Mouse (Mus musculus): ENCODE results near the gene Sept14. TPM values are rescaled to one million over a fixed set of nuclear protein-coding genes. Genes with fewer than 3 reads are reported as not detected.

Sept14 gene
- polyA plus RNA-seq, 1 experiment = not detected

DNA sequence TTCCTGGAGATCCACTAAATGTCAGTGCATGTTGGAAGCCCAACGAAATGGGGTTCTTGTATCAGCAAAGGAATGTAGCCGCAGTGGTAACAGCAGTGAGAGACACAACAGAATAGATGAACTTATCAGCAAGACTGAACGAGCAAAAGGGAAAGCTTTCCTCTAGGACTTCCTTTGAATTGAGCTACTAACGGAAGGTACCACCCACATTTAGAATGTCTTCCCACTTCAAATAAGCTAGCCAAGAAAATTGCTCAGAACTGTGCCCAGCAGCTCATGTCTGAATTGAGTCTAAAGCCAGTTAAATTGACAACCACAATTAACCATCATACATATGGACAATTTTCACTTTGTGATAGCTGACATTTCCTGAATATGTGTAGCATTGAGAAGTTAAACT, 40.5 kb downstream of the Sept14 start:
- TF ChIP-seq POLR2A (IDR thresholded peaks at IDR 0.05; ENCODE audit: borderline replicate concordance, extremely low read depth, insufficient read depth, insufficient read length, poor library complexity, severe bottlenecking) = no peak
- TF ChIP-seq CTCF (IDR thresholded peaks at IDR 0.05; ENCODE audit: borderline replicate concordance, extremely low read depth, insufficient read depth, insufficient read length) = no peak
- DNase-seq (ENCODE audit: low read depth) = no peak

DNA sequence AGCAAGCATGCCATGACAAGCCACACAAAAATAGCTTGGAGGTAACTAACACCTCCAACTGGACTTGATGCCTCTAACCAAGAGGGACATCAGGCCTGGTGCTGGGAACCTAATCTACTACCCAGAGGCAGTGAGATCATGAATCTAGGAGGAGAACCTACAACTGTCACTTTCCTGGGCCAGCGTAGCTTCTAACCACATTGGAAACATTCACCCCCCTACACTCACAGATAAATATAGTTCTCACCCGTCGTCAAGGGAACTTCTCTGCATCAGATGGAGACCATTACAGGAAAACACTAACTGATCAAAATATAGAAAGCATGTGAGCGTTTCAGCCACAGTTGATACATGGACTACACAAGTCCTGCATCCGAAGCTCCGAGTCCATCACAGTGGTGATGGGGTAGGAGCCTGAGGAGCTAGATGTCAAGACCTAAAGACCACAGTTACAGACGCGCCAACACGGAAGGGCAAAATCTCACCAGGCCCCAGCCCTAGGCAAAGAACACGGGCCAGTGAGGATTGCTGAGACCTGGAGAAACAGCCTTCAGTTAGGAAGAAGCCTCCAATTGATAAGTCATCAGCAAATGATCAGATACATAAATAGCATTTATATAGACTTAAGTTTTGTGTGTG, 41.9 kb downstream of the Sept14 start:
- no peak for DNase-seq (ENCODE audit: low read depth)
- no peak for TF ChIP-seq CTCF (IDR thresholded peaks at IDR 0.05; ENCODE audit: borderline replicate concordance, extremely low read depth, insufficient read depth, insufficient read length)
- TF ChIP-seq POLR2A (IDR thresholded peaks at IDR 0.05; ENCODE audit: borderline replicate concordance, extremely low read depth, insufficient read depth, insufficient read length, poor library complexity, severe bottlenecking) = no peak

DNA sequence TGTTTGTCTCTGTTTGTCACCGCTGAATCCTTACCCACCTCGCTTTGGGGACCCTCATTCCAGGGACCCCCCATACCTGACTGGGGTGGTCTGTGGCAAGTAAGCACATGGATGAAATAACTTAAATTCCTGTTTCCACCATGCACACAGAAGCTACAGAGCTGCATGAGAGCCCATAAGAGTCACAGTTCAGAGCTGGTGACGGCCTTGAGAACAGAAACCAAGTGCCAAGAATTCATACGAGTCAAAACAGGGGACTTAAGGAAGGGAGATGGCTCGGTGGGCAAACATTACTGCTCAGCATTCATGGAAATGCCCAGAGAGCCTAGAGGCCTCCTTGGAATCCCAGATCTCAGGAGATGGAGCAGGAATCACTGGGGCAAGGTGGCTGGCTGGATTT, 44.2 kb downstream of the Sept14 start:
- no peak for DNase-seq (ENCODE audit: low read depth)
- no peak for TF ChIP-seq CTCF (IDR thresholded peaks at IDR 0.05; ENCODE audit: borderline replicate concordance, extremely low read depth, insufficient read depth, insufficient read length)
- TF ChIP-seq POLR2A (IDR thresholded peaks at IDR 0.05; ENCODE audit: borderline replicate concordance, extremely low read depth, insufficient read depth, insufficient read length, poor library complexity, severe bottlenecking) = no peak

DNA sequence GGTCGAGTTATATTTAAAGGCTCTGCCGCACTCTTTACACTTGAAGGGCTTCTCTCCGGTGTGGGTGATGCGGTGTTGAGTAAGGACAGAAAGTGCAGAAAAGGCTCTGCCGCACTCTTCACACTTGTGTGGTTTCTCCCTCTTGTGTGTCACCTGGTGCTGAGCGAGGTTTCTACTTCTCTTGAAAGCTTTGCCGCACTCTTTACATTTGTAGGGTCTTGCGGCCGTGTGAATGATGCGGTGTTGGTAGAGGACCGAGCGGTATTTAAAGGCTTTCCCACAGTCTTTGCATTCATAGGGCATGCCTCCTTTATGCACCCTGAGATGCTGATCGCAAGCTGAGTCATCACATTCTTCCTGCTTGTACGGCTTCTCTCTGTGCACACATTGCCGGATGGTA, 50.4 kb downstream of the Sept14 start:
- TF ChIP-seq POLR2A (IDR thresholded peaks at IDR 0.05; ENCODE audit: borderline replicate concordance, extremely low read depth, insufficient read depth, insufficient read length, poor library complexity, severe bottlenecking) = no peak
- TF ChIP-seq CTCF (IDR thresholded peaks at IDR 0.05; ENCODE audit: borderline replicate concordance, extremely low read depth, insufficient read depth, insufficient read length) = no peak
- DNase-seq (ENCODE audit: low read depth) = no peak

DNA sequence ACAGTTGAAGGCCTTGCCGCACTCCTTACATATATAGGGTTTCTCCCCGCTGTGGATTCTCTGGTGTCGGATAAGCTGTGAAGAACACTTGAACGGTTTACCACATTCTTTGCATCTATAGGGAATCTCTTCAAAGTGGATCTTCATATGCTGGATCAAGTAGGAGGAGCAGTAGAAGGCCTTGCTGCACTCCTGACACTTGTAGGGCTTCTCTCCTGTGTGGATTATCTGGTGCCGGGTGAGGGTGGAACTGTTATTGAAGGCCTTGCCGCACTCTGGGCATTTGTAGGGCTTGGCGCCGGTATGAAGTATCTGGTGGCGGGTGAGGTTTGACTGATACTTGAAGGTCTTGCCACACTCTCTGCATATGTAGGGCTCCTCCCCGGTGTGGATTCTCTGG, 51.3 kb downstream of the Sept14 start:
- no peak for DNase-seq (ENCODE audit: low read depth)
- TF ChIP-seq CTCF (IDR thresholded peaks at IDR 0.05; ENCODE audit: borderline replicate concordance, extremely low read depth, insufficient read depth, insufficient read length) (no peak), POLR2A (IDR thresholded peaks at IDR 0.05; ENCODE audit: borderline replicate concordance, extremely low read depth, insufficient read depth, insufficient read length, poor library complexity, severe bottlenecking) (no peak)

DNA sequence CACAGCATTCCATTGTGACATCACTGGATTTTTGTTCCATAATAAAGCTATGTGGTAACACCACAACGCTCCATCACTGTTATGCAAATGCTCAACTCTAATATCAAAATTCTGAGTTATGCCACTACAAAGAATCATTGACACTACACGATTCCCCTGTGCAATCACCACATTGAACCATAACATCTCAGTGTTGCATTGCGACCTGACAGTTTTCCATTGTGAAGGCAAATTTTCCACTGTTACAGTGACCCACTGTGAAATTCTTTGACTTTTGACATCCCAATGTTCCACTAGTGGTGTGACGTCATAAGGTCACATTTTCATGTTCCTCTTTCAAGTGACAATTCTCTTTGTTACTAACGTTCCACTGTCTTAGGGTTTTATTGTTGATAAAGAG, 57.5 kb downstream of the Sept14 start:
- no peak for TF ChIP-seq POLR2A (IDR thresholded peaks at IDR 0.05; ENCODE audit: borderline replicate concordance, extremely low read depth, insufficient read depth, insufficient read length, poor library complexity, severe bottlenecking)
- TF ChIP-seq CTCF (IDR thresholded peaks at IDR 0.05; ENCODE audit: borderline replicate concordance, extremely low read depth, insufficient read depth, insufficient read length) = no peak
- no peak for DNase-seq (ENCODE audit: low read depth)

Other genes starting within 250 kb of the Sept14 start
- gene Sfswap, start 207.3 kb downstream of the Sept14 start, polyA plus RNA-seq (2012; rRNA removed) = 199 and 207 TPM in 2 replicates
- 14.7 and 21.1 TPM in 2 replicates for gene Mmp17, start 124.3 kb downstream of the Sept14 start, polyA plus RNA-seq (2012; rRNA removed)
- gene Zfp11, start 38.4 kb downstream of the Sept14 start, polyA plus RNA-seq (2012; rRNA removed) = 6.9 and 7.5 TPM in 2 replicates
- gene Mrps17, start 7.0 kb upstream of the Sept14 start, polyA plus RNA-seq (2012; rRNA removed) = 116 and 127 TPM in 2 replicates
- 66.5 and 68.8 TPM in 2 replicates for gene Nipsnap2, start 16.6 kb upstream of the Sept14 start, polyA plus RNA-seq (2012; rRNA removed)
- 16.6 and 21.7 TPM in 2 replicates for gene Psph, start 78.9 kb upstream of the Sept14 start, polyA plus RNA-seq (2012; rRNA removed)
- 26.6 and 26.9 TPM in 2 replicates for gene Sumf2, start 138.5 kb upstream of the Sept14 start, polyA plus RNA-seq (2012; rRNA removed)
- gene Chchd2, start 179.0 kb upstream of the Sept14 start, polyA plus RNA-seq (2012; rRNA removed) = 761 and 1,401 TPM in 2 replicates
- gene Zbed5, start 187.2 kb upstream of the Sept14 start, polyA plus RNA-seq (2012; rRNA removed) = 13.9 and 14.8 TPM in 2 replicates
- 0.14 and 0.24 TPM in 2 replicates for gene Phkg1, start 190.0 kb upstream of the Sept14 start, polyA plus RNA-seq (2012; rRNA removed)
- 4.5 and 9.0 TPM in 2 replicates for gene Nupr1l, start 200.0 kb upstream of the Sept14 start, polyA plus RNA-seq (2012; rRNA removed)
- 40.5 and 51.2 TPM in 2 replicates for gene Vkorc1l1, start 233.5 kb upstream of the Sept14 start, polyA plus RNA-seq (2012; rRNA removed)